Mouse (Mus musculus): ENCODE results near the gene Poc1b.

GRCm38 (mm10) chr10:99116650-99117615 is 10.1 kb downstream of the Poc1b start:
- no peak for TF ChIP-seq CTCF (IDR thresholded peaks at IDR 0.05; ENCODE audit: borderline replicate concordance, control insufficient read depth, extremely low read depth, insufficient read depth, low read length, poor library complexity)
- no peak for TF ChIP-seq POLR2A (IDR thresholded peaks at IDR 0.05; ENCODE audit: control insufficient read depth, extremely low read depth, insufficient read depth, low read length, poor library complexity)

Data from thymus, adult 2 months (tissue).